Mouse (Mus musculus) liver, embryonic 14 days (tissue): ENCODE measurements around the gene Psma6. TPM values are rescaled to one million over a fixed set of nuclear protein-coding genes. Genes with fewer than 3 reads are reported as not detected.

Source experiments
- polyA plus RNA-seq: library from polyadenylated mRNA; depleted of rRNA; stranded (reverse); fragments of >200 nt; gene quantifications from 2 replicates; pipeline ENCODE4 v1.2.3, GENCODE M21; 2012; rRNA removed

Psma6 gene
- 87.4 and 104 TPM in 2 replicates for polyA plus RNA-seq

DNA sequence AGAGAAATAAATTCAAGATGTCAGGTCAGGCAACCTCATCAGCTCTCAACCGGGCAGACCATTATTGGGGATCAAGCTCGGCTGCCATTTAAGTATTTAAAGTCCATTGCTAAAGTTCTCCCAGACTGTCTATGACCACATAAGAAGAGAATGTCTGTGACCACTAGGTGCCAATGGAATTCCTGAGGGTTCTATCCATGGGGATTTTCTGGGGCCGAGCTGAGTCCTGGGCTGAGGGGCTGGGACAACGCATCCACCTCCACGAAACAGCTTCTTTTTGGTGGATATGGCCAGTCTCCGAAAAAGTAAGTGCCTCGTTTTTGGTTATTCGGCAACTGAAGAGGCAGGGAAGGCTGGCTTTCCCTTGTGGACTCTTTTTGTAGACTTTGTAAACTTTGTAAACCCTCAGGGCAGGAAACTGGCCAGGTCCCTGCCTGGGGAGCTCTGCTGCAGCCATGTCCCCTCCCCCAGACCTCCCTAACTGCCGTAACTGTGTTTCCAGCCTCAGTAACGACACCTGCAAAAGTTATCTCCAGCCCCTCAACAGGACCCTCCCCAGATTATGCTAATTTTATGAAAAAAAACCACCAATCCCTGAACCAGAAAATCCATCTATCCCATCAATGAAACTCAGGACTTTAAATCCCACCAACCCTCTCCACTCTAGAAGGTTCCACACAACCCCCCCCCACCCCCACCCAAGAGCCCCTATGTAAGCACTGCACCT is at the start of gene Psma6:
Gene Psma6, plus strand, starts transcription at position 200 of the 727 bp plus-strand sequence.

Other genes starting within 250 kb of the Psma6 start
- gene Srp54b, start 229.1 kb upstream of the Psma6 start, polyA plus RNA-seq, result 15.0 and 15.1 TPM in 2 replicates
- gene 1700047I17Rik2, start 184.6 kb upstream of the Psma6 start, polyA plus RNA-seq, result not detected in 2 replicates
- gene Srp54c, start 154.1 kb upstream of the Psma6 start, polyA plus RNA-seq, result 22.3 and 22.4 TPM in 2 replicates
- gene 1110008L16Rik, start 84.6 kb upstream of the Psma6 start, polyA plus RNA-seq, result 5.5 and 5.7 TPM in 2 replicates
- 5.4 and 6.2 TPM in 2 replicates for gene Ppp2r3c, start 81.2 kb upstream of the Psma6 start, polyA plus RNA-seq
- 6.7 and 9.7 TPM in 2 replicates for gene Nfkbia, start 108.4 kb downstream of the Psma6 start, polyA plus RNA-seq
- gene Aldoart2, start 181.0 kb downstream of the Psma6 start, polyA plus RNA-seq, result 0.01 TPM in 1 of 2 replicates, not detected in the other
- not detected in 2 replicates for gene Insm2, start 215.2 kb downstream of the Psma6 start, polyA plus RNA-seq